Mouse (Mus musculus): ENCODE measurements around the gene 4930452B06Rik.

- TF ChIP-seq POLR2A (IDR thresholded peaks at IDR 0.05; ENCODE audit: low read depth, low read length): no peak
- TF ChIP-seq CTCF (conservative IDR thresholded peaks at IDR 0.05 in 1 of 2, IDR thresholded peaks at IDR 0.05 in 1 of 2; ENCODE audit: low read depth in 2 of 2, low read length in 2 of 2): no peak
- TF ChIP-seq PAX5 (IDR thresholded peaks at IDR 0.05; ENCODE audit: low read length): no peak
- TF ChIP-seq ZKSCAN1 (IDR thresholded peaks at IDR 0.05; ENCODE audit: borderline replicate concordance, low read depth, low read length): no peak
- TF ChIP-seq HCFC1 (IDR thresholded peaks at IDR 0.05; ENCODE audit: low read depth, low read length): no peak
- TF ChIP-seq BHLHE40 (IDR thresholded peaks at IDR 0.05; ENCODE audit: low read depth, low read length): no peak
- no peak for TF ChIP-seq E2F4 (IDR thresholded peaks at IDR 0.05; ENCODE audit: insufficient replicate concordance, low read depth, low read length)
- TF ChIP-seq IRF4 (IDR thresholded peaks at IDR 0.05; ENCODE audit: low read depth, low read length): no peak
- TF ChIP-seq GABPA (IDR thresholded peaks at IDR 0.05; ENCODE audit: insufficient replicate concordance, low read depth, low read length): no peak
- TF ChIP-seq EP300 (IDR thresholded peaks at IDR 0.05; ENCODE audit: low read length): no peak
- TF ChIP-seq MEF2A (IDR thresholded peaks at IDR 0.05; ENCODE audit: borderline replicate concordance, low read depth, low read length): no peak
- TF ChIP-seq POLR2AphosphoS2 (IDR thresholded peaks at IDR 0.05; ENCODE audit: low read depth, low read length): no peak
These were observed 273.7 kb downstream of the 4930452B06Rik start for GRCm38 (mm10) chr14:8392181-8392825.
